Mouse (Mus musculus): Measurements from ENCODE around the gene Myo1h. TPM values are rescaled to one million over a fixed set of nuclear protein-coding genes. Genes with fewer than 3 reads are reported as not detected.

Gene Myo1h
- polyA plus RNA-seq, 1 experiment from 2014 or later = 0.38 TPM

GRCm38 (mm10) chr5:114356936-114357751 is 68.2 kb downstream of the Myo1h start:
- Histone ChIP-seq H3K9me3 (replicated peaks; ENCODE audit: control insufficient read depth, low read length) (no peaks in the 10 kb centered on the region), H3K9ac (replicated peaks; ENCODE audit: low read length) (no peak overlapping the region), H3K4me1 (ENCODE audit: control insufficient read depth, insufficient read depth, low read length) (peaks cover 3% of the 10 kb centered on the region; the same call in 1 of the 2 replicates), H3K4me3 (ENCODE audit: low read depth, low read length) (no peak overlapping the region), H3K36me3 (replicated peaks; ENCODE audit: control insufficient read depth, insufficient read depth, low read depth, low read length) (no peaks in the 10 kb centered on the region), H3K27me3 (ENCODE audit: control insufficient read depth, insufficient read depth, low read length) (no peaks in the 10 kb centered on the region), H3K4me2 (ENCODE audit: low read depth, low read length) (no peak overlapping the region), H3K27ac (replicated peaks; ENCODE audit: low read depth, low read length) (no peak overlapping the region)
- ATAC-seq (replicated peaks; ENCODE audit: insufficient number of reproducible peaks, low FRiP score, low TSS enrichment, low read depth) = peak; percentile 30
- peak; percentile 45 for DNase-seq (ENCODE audit: low spot score)
- WGBS = 51% methylated on average over 23 of the region's 23 CpGs

- Histone ChIP-seq H3K9me3 (replicated peaks; ENCODE audit: control insufficient read depth, low read length) (no peaks in the 10 kb centered on the region), H3K4me3 (ENCODE audit: low read depth, low read length) (no peak overlapping the region), H3K27me3 (ENCODE audit: control insufficient read depth, insufficient read depth, low read length) (no peaks in the 10 kb centered on the region), H3K27ac (replicated peaks; ENCODE audit: low read depth, low read length) (no peak overlapping the region), H3K9ac (replicated peaks; ENCODE audit: low read length) (no peak overlapping the region), H3K4me2 (ENCODE audit: low read depth, low read length) (no peak overlapping the region), H3K36me3 (replicated peaks; ENCODE audit: control insufficient read depth, insufficient read depth, low read depth, low read length) (no peaks in the 10 kb centered on the region; the same call in none of the 2 replicates), H3K4me1 (ENCODE audit: control insufficient read depth, insufficient read depth, low read length) (peaks cover 3% of the 10 kb centered on the region; the same call in 1 of the 2 replicates)
- DNase-seq (ENCODE audit: low spot score) (no peak), ATAC-seq (replicated peaks; ENCODE audit: insufficient number of reproducible peaks, low FRiP score, low TSS enrichment, low read depth) (no peak)
- 80% methylated on average over 10 of the region's 10 CpGs for WGBS
These were observed 69.9 kb downstream of the Myo1h start for GRCm38 (mm10) chr5:114358833-114359232.

GRCm38 (mm10) chr5:114359586-114359985 is 70.6 kb downstream of the Myo1h start:
- DNase-seq (ENCODE audit: low spot score) = no peak
- Histone ChIP-seq H3K4me2 (ENCODE audit: low read depth, low read length) (no peak overlapping the region), H3K27ac (replicated peaks; ENCODE audit: low read depth, low read length) (peak overlapping the region; percentile 22; the same call in 1 of the 2 replicates), H3K4me3 (ENCODE audit: low read depth, low read length) (no peak overlapping the region), H3K9me3 (replicated peaks; ENCODE audit: control insufficient read depth, low read length) (no peaks in the 10 kb centered on the region), H3K9ac (replicated peaks; ENCODE audit: low read length) (no peak overlapping the region), H3K27me3 (ENCODE audit: control insufficient read depth, insufficient read depth, low read length) (no peaks in the 10 kb centered on the region), H3K4me1 (ENCODE audit: control insufficient read depth, insufficient read depth, low read length) (peaks cover 3% of the 10 kb centered on the region; the same call in 1 of the 2 replicates), H3K36me3 (replicated peaks; ENCODE audit: control insufficient read depth, insufficient read depth, low read depth, low read length) (peaks cover 2% of the 10 kb centered on the region)
- WGBS = 71% methylated on average over 8 of the region's 8 CpGs
- ATAC-seq (replicated peaks; ENCODE audit: insufficient number of reproducible peaks, low FRiP score, low TSS enrichment, low read depth) = no peak

DNA sequence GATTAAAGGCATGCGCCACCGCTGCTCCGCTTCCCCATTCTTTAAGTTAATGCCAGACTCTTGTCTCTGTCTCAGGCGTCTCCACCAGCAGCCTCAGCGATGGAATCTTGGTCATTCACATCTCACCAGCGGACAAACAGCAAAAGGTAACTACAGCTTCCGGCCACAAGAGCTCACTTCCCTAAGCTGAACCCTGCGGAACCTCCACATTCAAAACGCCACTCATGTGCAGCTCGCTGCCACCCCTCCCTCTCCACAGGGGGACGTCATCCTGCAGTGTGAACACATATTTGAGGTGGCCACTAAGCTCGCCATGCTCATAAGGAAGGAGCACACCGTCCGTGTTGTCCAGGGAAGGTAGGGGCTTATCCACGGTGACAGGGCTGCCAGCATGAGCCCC is 72.0 kb downstream of the Myo1h start:
- Histone ChIP-seq H3K9ac (replicated peaks; ENCODE audit: low read length) (no peak overlapping the region), H3K4me3 (ENCODE audit: low read depth, low read length) (no peak overlapping the region), H3K27ac (replicated peaks; ENCODE audit: low read depth, low read length) (no peak overlapping the region), H3K4me2 (ENCODE audit: low read depth, low read length) (no peak overlapping the region), H3K9me3 (replicated peaks; ENCODE audit: control insufficient read depth, low read length) (no peaks in the 10 kb centered on the region), H3K27me3 (ENCODE audit: control insufficient read depth, insufficient read depth, low read length) (no peaks in the 10 kb centered on the region), H3K4me1 (ENCODE audit: control insufficient read depth, insufficient read depth, low read length) (peaks cover 3% of the 10 kb centered on the region; the same call in 1 of the 2 replicates), H3K36me3 (replicated peaks; ENCODE audit: control insufficient read depth, insufficient read depth, low read depth, low read length) (peaks cover 2% of the 10 kb centered on the region)
- 82% methylated on average over 15 of the region's 15 CpGs for WGBS
- ATAC-seq (replicated peaks; ENCODE audit: insufficient number of reproducible peaks, low FRiP score, low TSS enrichment, low read depth) (no peak), DNase-seq (ENCODE audit: low spot score) (no peak)

GRCm38 (mm10) chr5:114365043-114365752 is 76.2 kb downstream of the Myo1h start:
- H3K36me3 ChIP-seq (replicated peaks; ENCODE audit: control insufficient read depth, insufficient read depth, low read depth, low read length) = peaks cover 17% of the 10 kb centered on the region

GRCm38 (mm10) chr5:114368121-114368520 is 79.2 kb downstream of the Myo1h start:
- Histone ChIP-seq H3K4me1 (ENCODE audit: control insufficient read depth, insufficient read depth, low read length) (peaks cover 15% of the 10 kb centered on the region), H3K4me2 (ENCODE audit: low read depth, low read length) (no peak overlapping the region), H3K4me3 (ENCODE audit: low read depth, low read length) (no peak overlapping the region), H3K27me3 (ENCODE audit: control insufficient read depth, insufficient read depth, low read length) (no peaks in the 10 kb centered on the region), H3K9me3 (replicated peaks; ENCODE audit: control insufficient read depth, low read length) (no peaks in the 10 kb centered on the region), H3K9ac (replicated peaks; ENCODE audit: low read length) (no peak overlapping the region), H3K27ac (replicated peaks; ENCODE audit: low read depth, low read length) (no peak overlapping the region), H3K36me3 (replicated peaks; ENCODE audit: control insufficient read depth, insufficient read depth, low read depth, low read length) (peaks cover 17% of the 10 kb centered on the region)
- WGBS = 96% methylated on average over 14 of the region's 14 CpGs
- ATAC-seq (replicated peaks; ENCODE audit: insufficient number of reproducible peaks, low FRiP score, low TSS enrichment, low read depth) = no peak
- DNase-seq (ENCODE audit: low spot score) = no peak

More at GRCm38 (mm10) chr5:114365043-114365752, 76.2 kb downstream of the Myo1h start:
- Histone ChIP-seq H3K4me2 (ENCODE audit: low read depth, low read length) (no peak overlapping the region), H3K4me1 (ENCODE audit: control insufficient read depth, insufficient read depth, low read length) (peaks cover 4% of the 10 kb centered on the region), H3K9me3 (replicated peaks; ENCODE audit: control insufficient read depth, low read length) (no peaks in the 10 kb centered on the region), H3K9ac (replicated peaks; ENCODE audit: low read length) (no peak overlapping the region), H3K4me3 (ENCODE audit: low read depth, low read length) (no peak overlapping the region), H3K27me3 (ENCODE audit: control insufficient read depth, insufficient read depth, low read length) (no peaks in the 10 kb centered on the region), H3K27ac (replicated peaks; ENCODE audit: low read depth, low read length) (no peak overlapping the region)
- WGBS = 91% methylated on average over 23 of the region's 23 CpGs
- no peak for ATAC-seq (replicated peaks; ENCODE audit: insufficient number of reproducible peaks, low FRiP score, low TSS enrichment, low read depth)
- DNase-seq (ENCODE audit: low spot score) = no peak

- WGBS = 90% methylated on average over 16 of the region's 16 CpGs
- no peak for ATAC-seq (replicated peaks; ENCODE audit: insufficient number of reproducible peaks, low FRiP score, low TSS enrichment, low read depth)
- Histone ChIP-seq H3K27ac (replicated peaks; ENCODE audit: low read depth, low read length) (no peak overlapping the region), H3K9ac (replicated peaks; ENCODE audit: low read length) (no peak overlapping the region), H3K27me3 (ENCODE audit: control insufficient read depth, insufficient read depth, low read length) (no peaks in the 10 kb centered on the region), H3K36me3 (replicated peaks; ENCODE audit: control insufficient read depth, insufficient read depth, low read depth, low read length) (peaks cover 22% of the 10 kb centered on the region), H3K9me3 (replicated peaks; ENCODE audit: control insufficient read depth, low read length) (no peaks in the 10 kb centered on the region), H3K4me2 (ENCODE audit: low read depth, low read length) (no peak overlapping the region), H3K4me1 (ENCODE audit: control insufficient read depth, insufficient read depth, low read length) (peaks cover 15% of the 10 kb centered on the region), H3K4me3 (ENCODE audit: low read depth, low read length) (no peak overlapping the region)
- no peak for DNase-seq (ENCODE audit: low spot score)
These were observed 80.0 kb downstream of the Myo1h start for GRCm38 (mm10) chr5:114368803-114369496.

All from embryonic facial prominence, embryonic 11.5 days (tissue).